ENCODE assay signal across 8 mouse cellular contexts in the genomic region with DNA sequence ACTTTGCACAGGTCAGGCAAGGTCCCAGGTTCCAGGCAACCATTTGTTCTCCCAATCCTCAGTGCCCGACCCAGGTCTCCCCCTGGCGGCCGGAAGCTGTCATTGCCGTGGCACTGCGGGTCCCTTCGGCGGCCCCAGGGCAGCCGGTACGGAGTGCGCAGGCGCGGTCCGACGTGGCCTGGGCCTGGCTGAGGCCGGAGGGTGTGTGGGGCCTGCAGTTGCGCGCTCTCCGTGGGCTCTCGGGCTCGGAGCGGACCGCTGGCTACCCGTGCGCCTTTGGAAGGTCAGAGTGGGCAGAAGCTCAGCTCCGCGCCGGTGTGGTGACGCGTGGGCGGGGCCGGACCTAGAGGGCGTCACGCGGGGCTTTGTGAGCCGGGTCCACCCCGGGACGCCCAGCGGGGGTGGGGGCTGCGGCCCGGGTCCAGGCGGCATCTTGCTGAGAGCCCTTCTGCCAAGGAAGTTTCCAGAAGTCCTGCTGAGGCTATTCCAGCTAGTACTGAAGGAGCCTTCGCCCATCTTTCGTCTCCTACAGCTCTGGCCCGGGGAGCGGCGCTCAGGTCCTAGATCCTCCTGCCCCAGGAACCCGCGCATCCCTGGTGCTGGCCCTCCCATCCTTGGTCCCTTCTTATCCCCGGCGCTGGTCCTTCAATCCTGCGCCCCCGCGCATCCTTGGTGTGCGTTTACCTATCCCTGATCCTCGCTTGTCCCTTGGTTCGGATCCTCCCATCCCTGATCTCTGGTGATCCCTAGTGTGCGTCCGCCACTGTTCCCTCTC. TPM values are rescaled to one million over a fixed set of nuclear protein-coding genes. Genes with fewer than 3 reads are reported as not detected.
A peak's percentile ranks its signal among the peaks of the same experiment; 100 is the strongest.
DNase-seq lines count a peak whose midpoint lies in the region; ATAC-seq and TF ChIP-seq lines count a peak whose summit lies in the region.

Gene Spg20, plus strand, starts transcription at position 174 of the 775 bp plus-strand sequence.

- peak; percentile 99 for TF ChIP-seq CTCF in layer of hippocampus, adult 2 months (conservative IDR thresholded peaks at IDR 0.05)
- TF ChIP-seq CTCF in lung, embryonic 14.5 days (IDR thresholded peaks at IDR 0.05; ENCODE audit: low read depth), result peak; percentile 90
- TF ChIP-seq CTCF in olfactory bulb, adult 2 months (IDR thresholded peaks at IDR 0.05; ENCODE audit: insufficient read depth, low read depth, low read length), result peak; percentile 95
- TF ChIP-seq CTCF in thymus, adult 2 months (IDR thresholded peaks at IDR 0.05; ENCODE audit: borderline replicate concordance, control insufficient read depth, extremely low read depth, insufficient read depth, low read length, poor library complexity), result peak; percentile 96

- intact Hi-C loops in heart, postnatal 36 days (cut with DNase I), result loop anchor here (1.0 kb wide), 1 partner anchor 32 kb away; no protein-coding TSS in a partner anchor

- under 1% methylated on average over 58 of the region's 58 CpGs for WGBS in forebrain, embryonic 16.5 days
- 1% methylated on average over 56 of the region's 58 CpGs for WGBS in lung, embryonic 14.5 days
- WGBS in olfactory bulb, adult 2 months, result under 1% methylated on average over 58 of the region's 58 CpGs
- under 1% methylated on average over 58 of the region's 58 CpGs for WGBS in thymus, adult 2 months

- no peaks in the 10 kb centered on the region for H3K27me3 ChIP-seq in forebrain, embryonic 16.5 days (replicated peaks; ENCODE audit: control insufficient read depth, insufficient read depth, low read length)
- no peaks in the 10 kb centered on the region for H3K27me3 ChIP-seq in lung, embryonic 14.5 days (ENCODE audit: insufficient read depth, low read length)
- no peaks in the 10 kb centered on the region for H3K27me3 ChIP-seq in thymus, adult 2 months (ENCODE audit: control insufficient read depth, insufficient read depth, low read length)

- H3K4me2 ChIP-seq in forebrain, embryonic 16.5 days (ENCODE audit: low read length), result peak within 1 kb of the TSS; percentile 57
- peak within 1 kb of the TSS; percentile 77 for H3K4me2 ChIP-seq in lung, embryonic 14.5 days

- no peaks in the 10 kb centered on the region for H3K4me1 ChIP-seq in ES-E14 (ENCODE audit: control insufficient read depth in 2 of 2, insufficient read depth in 2 of 2, low read length in 2 of 2, poor library complexity in 1 of 2)
- peaks cover 19% of the 10 kb centered on the region for H3K4me1 ChIP-seq in forebrain, embryonic 16.5 days (replicated peaks; ENCODE audit: control insufficient read depth, insufficient read depth, low read length)
- H3K4me1 ChIP-seq in lung, embryonic 14.5 days (ENCODE audit: insufficient read depth), result 0 out of 2 replicates have a peak, but pooled peaks cover 7% of the 10 kb centered on the region
- H3K4me1 ChIP-seq in olfactory bulb, adult 2 months (ENCODE audit: control insufficient read depth, insufficient read depth, low read length), result peaks cover 4% of the 10 kb centered on the region; the same call in 1 of the 2 replicates
- H3K4me1 ChIP-seq in thymus, adult 2 months (replicated peaks; ENCODE audit: control insufficient read depth, insufficient read depth, low read length), result peaks cover 4% of the 10 kb centered on the region

- peak; percentile 89 for TF ChIP-seq POLR2A in olfactory bulb, adult 2 months (IDR thresholded peaks at IDR 0.05; ENCODE audit: insufficient read depth, low read depth, low read length)
- TF ChIP-seq POLR2A in thymus, adult 2 months (IDR thresholded peaks at IDR 0.05; ENCODE audit: control insufficient read depth, extremely low read depth, insufficient read depth, low read length, poor library complexity), result peak; percentile 66; the same call in 1 of the 2 replicates

- ATAC-seq in forebrain, embryonic 16.5 days, result peak; percentile 95
- peak; percentile 96 for ATAC-seq in lung, embryonic 14.5 days (ENCODE audit: insufficient read depth)

- H3K36me3 ChIP-seq in ES-E14 (ENCODE audit: control insufficient read depth, insufficient read depth, low read length, poor library complexity, severe bottlenecking), result no peaks in the 10 kb centered on the region
- peaks cover 2% of the 10 kb centered on the region for H3K36me3 ChIP-seq in forebrain, embryonic 16.5 days (ENCODE audit: control insufficient read depth, insufficient read depth)
- H3K36me3 ChIP-seq in lung, embryonic 14.5 days (ENCODE audit: insufficient read depth), result peaks cover 6% of the 10 kb centered on the region
- peaks cover 1% of the 10 kb centered on the region for H3K36me3 ChIP-seq in thymus, adult 2 months (ENCODE audit: control insufficient read depth, insufficient read depth, low read length)

- in situ Hi-C loops in ES-E14 (cut with MboI; ENCODE audit: low sequenced_read_pairs in 2 of 2, unreplicated experiment in 2 of 2), result no loop called here

- peak within 1 kb of the TSS; percentile 69 to 81 for H3K4me3 ChIP-seq in ES-E14 (ENCODE audit: insufficient read depth in 1 of 2, low read depth in 1 of 2, low read length in 2 of 2, poor library complexity in 1 of 2, severe bottlenecking in 1 of 2)
- H3K4me3 ChIP-seq in forebrain, embryonic 16.5 days (replicated peaks; ENCODE audit: low read length), result peak within 1 kb of the TSS; percentile 65
- H3K4me3 ChIP-seq in layer of hippocampus, adult 2 months, result peak within 1 kb of the TSS; percentile 80
- H3K4me3 ChIP-seq in lung, embryonic 14.5 days (ENCODE audit: low read depth, low read length), result peak within 1 kb of the TSS; percentile 88
- peak within 1 kb of the TSS; percentile 90 for H3K4me3 ChIP-seq in olfactory bulb, adult 2 months (ENCODE audit: insufficient read depth, low read depth, low read length)
- H3K4me3 ChIP-seq in thymus, adult 2 months (ENCODE audit: control insufficient read depth, insufficient read depth, low read length), result peak within 1 kb of the TSS; percentile 71

- no peak within 1 kb of the TSS for H3K27ac ChIP-seq in ES-E14 (ENCODE audit: insufficient read depth, low read depth, low read length, poor library complexity, severe bottlenecking)
- H3K27ac ChIP-seq in forebrain, embryonic 16.5 days (ENCODE audit: low read length), result peak within 1 kb of the TSS; percentile 77
- peak within 1 kb of the TSS; percentile 91 for H3K27ac ChIP-seq in layer of hippocampus, adult 2 months
- H3K27ac ChIP-seq in lung, embryonic 14.5 days (ENCODE audit: low read depth), result peak within 1 kb of the TSS; percentile 91
- peak within 1 kb of the TSS; percentile 78 for H3K27ac ChIP-seq in olfactory bulb, adult 2 months (ENCODE audit: insufficient read depth, low read depth, low read length)
- H3K27ac ChIP-seq in thymus, adult 2 months (ENCODE audit: control insufficient read depth, insufficient read depth, low read length), result no peak within 1 kb of the TSS

- DNase-seq in ES-E14 (ENCODE audit: low read depth, low spot score), result peak; percentile 75
- peak; percentile 96 for DNase-seq in cerebellum, adult 11-12 months
- DNase-seq in heart, postnatal 36 days, result peak; percentile 98 to 99
- peak; percentile 93 to 99 for DNase-seq in layer of hippocampus, adult 2 months (ENCODE audit: low spot score in 2 of 2)
- peak; percentile 96 for DNase-seq in lung, embryonic 14.5 days
- peak; percentile 95 for DNase-seq in thymus, adult 2 months

- H3K9ac ChIP-seq in ES-E14 (ENCODE audit: insufficient read depth, low read depth, low read length, poor library complexity, severe bottlenecking), result peak within 1 kb of the TSS; percentile 77
- peak within 1 kb of the TSS; percentile 85 for H3K9ac ChIP-seq in forebrain, embryonic 16.5 days (replicated peaks; ENCODE audit: low read depth, low read length)
- H3K9ac ChIP-seq in lung, embryonic 14.5 days, result peak within 1 kb of the TSS; percentile 97

- no peaks in the 10 kb centered on the region for H3K9me3 ChIP-seq in ES-E14 (ENCODE audit: control insufficient read depth, insufficient read depth, low read depth, low read length)
- no peaks in the 10 kb centered on the region for H3K9me3 ChIP-seq in forebrain, embryonic 16.5 days (ENCODE audit: control insufficient read depth, low read length)
- no peaks in the 10 kb centered on the region for H3K9me3 ChIP-seq in lung, embryonic 14.5 days (ENCODE audit: low read depth, low read length)

TF ChIP-seq in ES-E14, 5 proteins besides CTCF, POLR2A, EP300 and RAD21:
- TF ChIP-seq MAFK (IDR thresholded peaks at IDR 0.05; ENCODE audit: insufficient read depth, low read depth, low read length), result no peak
- peak; percentile 33; the same call in 1 of the 2 replicates for TF ChIP-seq HCFC1 (IDR thresholded peaks at IDR 0.05; ENCODE audit: borderline replicate concordance, insufficient read depth, low read length)

RNA-seq across cellular contexts. Expression of gene Spg20, which starts in this region (rescaled TPM):
- total RNA-seq in ES-E14 (2012; rRNA removed), result 7.6 and 12.8 TPM in 2 replicates
- 19.5 and 22.6 TPM in 2 replicates for polyA plus RNA-seq in forebrain, embryonic 16.5 days (2015; fragmentation: Nextera tagmentation; extraction: Ambion mirVana)
- 10 to 100 TPM; 40.3 to 40.9 TPM for total RNA-seq in heart, postnatal 36 days (2021)
- 10 to 100 TPM; 39.7 to 51.1 TPM for total RNA-seq in layer of hippocampus, adult 2 months (2021)
- polyA plus RNA-seq in lung, embryonic 14.5 days (2014; fragmentation: Nextera tagmentation; extraction: Ambion mirVana), result 45.9 and 46.9 TPM in 2 replicates
- polyA plus RNA-seq in olfactory bulb, adult 2 months (2012; ENCODE audit: insufficient read depth, insufficient read length, low replicate concordance, missing spikeins), result not detected in 2 replicates
- 9.0 and 9.5 TPM in 2 replicates for polyA plus RNA-seq in thymus, adult 2 months (2012; rRNA removed)

Comparison
In these comparisons a context has a peak if more than half of its experiments do, and no peak if none do; other contexts are left out.
1. H3K27ac ChIP-seq: peak in forebrain, embryonic 16.5 days (single experiment), layer of hippocampus, adult 2 months (single experiment), lung, embryonic 14.5 days (single experiment) and olfactory bulb, adult 2 months (single experiment); none in ES-E14 (single experiment) and thymus, adult 2 months (single experiment).
2. Peak in every context shown above with its lines, with median percentiles within 50 percentile points of each other: DNase-seq, H3K4me3 ChIP-seq, H3K9ac ChIP-seq and CTCF ChIP-seq.